In the genomic region with DNA sequence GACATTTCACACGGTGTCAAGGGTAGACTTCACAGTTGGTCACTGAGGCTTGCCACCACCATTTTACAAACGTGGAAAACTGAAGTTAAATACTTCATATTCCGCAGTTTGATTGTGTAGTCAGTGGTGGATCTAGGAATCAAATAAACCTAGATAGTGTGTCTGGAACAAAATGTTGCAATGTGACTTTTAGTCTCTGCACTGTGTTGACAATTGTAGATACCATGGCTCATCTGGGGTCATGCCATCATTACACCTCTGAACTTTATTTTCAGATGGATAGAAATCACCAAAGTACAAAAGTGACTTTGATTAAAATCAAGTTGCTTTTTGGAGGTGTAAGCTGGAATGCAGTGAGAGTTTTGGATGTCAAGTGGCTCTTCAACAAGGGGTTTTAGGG, we compare ENCODE assay signal across 35 mouse cellular contexts.
"Had no signal": no experiment of that assay in that cellular context is flagged by ENCODE, and none has a peak within 500 bp of the region (broad histone marks: within the 10 kb centered on the region; RNA-seq: fewer than 3 reads in every experiment).

No protein-coding gene starts in this region.

- H3K36me3 ChIP-seq: heart, embryonic 10.5 days; heart, embryonic 12.5 days; heart, embryonic 13.5 days; heart, embryonic 15.5 days; hindbrain, embryonic 10.5 days; hindbrain, embryonic 12.5 days; hindbrain, embryonic 13.5 days; hindbrain, embryonic 15.5 days; intestine, embryonic 15.5 days; kidney, embryonic 15.5 days had no signal

- H3K27me3 ChIP-seq: heart, embryonic 12.5 days; heart, embryonic 13.5 days; heart, embryonic 15.5 days; hindbrain, embryonic 12.5 days; hindbrain, embryonic 13.5 days; hindbrain, embryonic 15.5 days; intestine, embryonic 15.5 days; kidney, embryonic 15.5 days had no signal

- H3K4me2 ChIP-seq: heart, embryonic 11.5 days; heart, embryonic 12.5 days; heart, embryonic 13.5 days; heart, embryonic 15.5 days; hindbrain, embryonic 12.5 days; hindbrain, embryonic 13.5 days; hindbrain, embryonic 14.5 days; hindbrain, embryonic 15.5 days; intestine, embryonic 15.5 days; kidney, embryonic 15.5 days had no signal

- H3K27ac ChIP-seq: heart, embryonic 10.5 days; heart, embryonic 13.5 days; heart, embryonic 15.5 days; hindbrain, embryonic 10.5 days; hindbrain, embryonic 12.5 days; hindbrain, embryonic 13.5 days; hindbrain, embryonic 14.5 days; hindbrain, embryonic 15.5 days; hindbrain, postnatal 0 days; intestine, embryonic 15.5 days; kidney, embryonic 15.5 days; kidney, postnatal 0 days; layer of hippocampus, adult 2 months had no signal

- H3K4me1 ChIP-seq: heart, embryonic 10.5 days; heart, embryonic 12.5 days; heart, embryonic 13.5 days; heart, embryonic 15.5 days; hindbrain, embryonic 15.5 days; intestine, embryonic 15.5 days; kidney, embryonic 15.5 days had no signal

- ATAC-seq: hindbrain, embryonic 16.5 days; hindbrain, postnatal 0 days; inflammation-experienced regulatory T-cells, adult 6 months; intestine, embryonic 15.5 days; intestine, embryonic 16.5 days; intestine, postnatal 0 days had no signal

- DNase-seq: heart, postnatal 10 days; heart, postnatal 14 days; heart, postnatal 36 days; heart, postnatal 4 days; kidney, adult 11 months; kidney, adult 18-20 months; kidney, adult 2 months; kidney, adult 8-10 months; kidney, adult 9 months; kidney, postnatal 10 days; kidney, postnatal 14 days; kidney, postnatal 25 days; kidney, postnatal 36 days; kidney, postnatal 4 days; layer of hippocampus, adult 9-11 months; layer of hippocampus, postnatal 36 days had no signal

- H3K9ac ChIP-seq: heart, embryonic 12.5 days; heart, embryonic 13.5 days; heart, embryonic 15.5 days; hindbrain, embryonic 12.5 days; hindbrain, embryonic 13.5 days; hindbrain, embryonic 14.5 days; hindbrain, embryonic 15.5 days; intestine, embryonic 15.5 days; kidney, embryonic 15.5 days had no signal

- H3K9me3 ChIP-seq: heart, embryonic 10.5 days; heart, embryonic 15.5 days; hindbrain, embryonic 13.5 days; hindbrain, embryonic 15.5 days; intestine, embryonic 15.5 days; kidney, embryonic 15.5 days had no signal

- H3K4me3 ChIP-seq: heart, embryonic 10.5 days; heart, embryonic 12.5 days; heart, embryonic 13.5 days; heart, embryonic 15.5 days; hindbrain, embryonic 10.5 days; hindbrain, embryonic 12.5 days; hindbrain, embryonic 13.5 days; hindbrain, embryonic 15.5 days; intestine, embryonic 15.5 days; kidney, embryonic 15.5 days; layer of hippocampus, adult 2 months had no signal
